Mouse (Mus musculus) cerebellum, adult 2 months (tissue): ENCODE results near the gene Gxylt2. TPM values are rescaled to one million over a fixed set of nuclear protein-coding genes. Genes with fewer than 3 reads are reported as not detected.

Experiments
- DNase-seq, 2 experiments: peaks; one replicate each; pipeline ENCODE4 v3.0.0; 2021
- H3K27ac ChIP-seq: fragments of 200-500 bp; 2 replicates; pipeline ENCODE4 v1.5.1; 2012; ENCODE audit warnings: low read length, control low read depth, inconsistent platforms; ENCODE audit not compliant: insufficient read depth
- H3K27me3 ChIP-seq: fragments of 200-500 bp; 2 replicates; pipeline ENCODE4 v1.6.1; 2012; ENCODE audit warnings: inconsistent platforms, mild to moderate bottlenecking, low read length, moderate library complexity; ENCODE audit not compliant: control insufficient read depth, insufficient read depth
- H3K4me1 ChIP-seq: fragments of 200-500 bp; 2 replicates; pipeline ENCODE4 v1.6.1; 2011; ENCODE audit warnings: low read length; ENCODE audit not compliant: control insufficient read depth, insufficient read depth
- H3K4me3 ChIP-seq: fragments of 200-500 bp; replicated peaks from 2 replicates; pipeline ENCODE3; 2011; ENCODE audit warnings: mild to moderate bottlenecking, low read depth, low read length, control low read depth; ENCODE audit not compliant: insufficient read depth
- CTCF ChIP-seq: fragments of 200-500 bp; IDR thresholded peaks from 2 replicates; pipeline ENCODE4 v1.5.1; 2011; ENCODE audit warnings: low read depth, mild to moderate bottlenecking, control low read depth, low read length, moderate library complexity, borderline replicate concordance; ENCODE audit not compliant: insufficient read depth
- POLR2A ChIP-seq: fragments of 200-500 bp; IDR thresholded peaks from 2 replicates; pipeline ENCODE4 v1.6.1; 2011; ENCODE audit warnings: low read length, control low read depth, borderline replicate concordance; ENCODE audit not compliant: insufficient read depth
- WGBS: fragments of 180-500 bp; shearing (Covaris S2); methylation state at CpG from one replicate; pipeline ENCODE4 v1.1.7; 2018; 5-methylcytosine and 5-hydroxymethylcytosine counted together
- polyA plus RNA-seq: library from polyadenylated mRNA; depleted of rRNA; stranded (reverse); fragments of >200 nt; gene quantifications from 2 replicates; pipeline ENCODE4 v1.2.3, GENCODE M21; 2012

Gene Gxylt2
- polyA plus RNA-seq, 1 experiment = 0.31 TPM

- 96% methylated on average over 9 of the region's 9 CpGs for WGBS
- TF ChIP-seq CTCF = no peak
- TF ChIP-seq POLR2A = no peak
These were observed 102.7 kb downstream of the Gxylt2 start for GRCm38 (mm10) chr6:100807187-100807586.

GRCm38 (mm10) chr6:100807746-100808145 lies 103.2 kb downstream of the Gxylt2 start:
- Histone ChIP-seq H3K27ac (no peak overlapping the region), H3K4me3 (no peak overlapping the region), H3K4me1 (no peaks in the 10 kb centered on the region; the same call in 1 of the 2 replicates), H3K27me3 (no peaks in the 10 kb centered on the region)
- 83% methylated on average over 1 of the region's 1 CpGs for WGBS
- no peak for DNase-seq
- TF ChIP-seq POLR2A (no peak), CTCF (no peak)

More at GRCm38 (mm10) chr6:100807187-100807586, 102.7 kb downstream of the Gxylt2 start:
- H3K4me1 ChIP-seq = peaks cover 4% of the 10 kb centered on the region; the same call in 1 of the 2 replicates
- no peak overlapping the region for H3K27ac ChIP-seq
- no peaks in the 10 kb centered on the region for H3K27me3 ChIP-seq
- no peak overlapping the region for H3K4me3 ChIP-seq
- DNase-seq = no peak

GRCm38 (mm10) chr6:100808221-100808778 lies 103.8 kb downstream of the Gxylt2 start:
- DNase-seq = no peak
- Histone ChIP-seq H3K4me3 (no peak overlapping the region), H3K27ac (no peak overlapping the region), H3K4me1 (no peaks in the 10 kb centered on the region), H3K27me3 (no peaks in the 10 kb centered on the region)
- TF ChIP-seq POLR2A = no peak
- no peak for TF ChIP-seq CTCF
- WGBS = 91% methylated on average over 6 of the region's 6 CpGs

GRCm38 (mm10) chr6:100810117-100810516 lies 105.6 kb downstream of the Gxylt2 start:
- 97% methylated on average over 4 of the region's 4 CpGs for WGBS
- TF ChIP-seq POLR2A = no peak
- TF ChIP-seq CTCF = no peak

GRCm38 (mm10) chr6:100811731-100812130 lies 107.2 kb downstream of the Gxylt2 start:
- TF ChIP-seq CTCF (no peak), POLR2A (no peak)
- Histone ChIP-seq H3K27me3 (no peaks in the 10 kb centered on the region), H3K4me1 (no peaks in the 10 kb centered on the region), H3K4me3 (no peak overlapping the region), H3K27ac (no peak overlapping the region)
- DNase-seq = no peak
- 80% methylated on average over 3 of the region's 3 CpGs for WGBS

More at GRCm38 (mm10) chr6:100810117-100810516, 105.6 kb downstream of the Gxylt2 start:
- no peak overlapping the region for H3K27ac ChIP-seq
- H3K27me3 ChIP-seq = no peaks in the 10 kb centered on the region
- DNase-seq = no peak
- no peak overlapping the region for H3K4me3 ChIP-seq
- H3K4me1 ChIP-seq = no peaks in the 10 kb centered on the region

- 95% methylated on average over 2 of the region's 2 CpGs for WGBS
- no peaks in the 10 kb centered on the region for H3K4me1 ChIP-seq
- TF ChIP-seq POLR2A = no peak
- TF ChIP-seq CTCF = no peak
- no peaks in the 10 kb centered on the region for H3K27me3 ChIP-seq
- no peak overlapping the region for H3K4me3 ChIP-seq
- no peak overlapping the region for H3K27ac ChIP-seq
- no peak for DNase-seq
These were observed 116.8 kb downstream of the Gxylt2 start for GRCm38 (mm10) chr6:100821367-100821766.

- TF ChIP-seq CTCF (no peak), POLR2A (no peak)
- 90% methylated on average over 1 of the region's 1 CpGs for WGBS
- no peak overlapping the region for H3K4me3 ChIP-seq
These were observed 118.8 kb downstream of the Gxylt2 start for GRCm38 (mm10) chr6:100823356-100823755.

GRCm38 (mm10) chr6:100824381-100824965 lies 119.9 kb downstream of the Gxylt2 start:
- H3K4me1 ChIP-seq = no peaks in the 10 kb centered on the region
- TF ChIP-seq POLR2A = no peak
- no peak for TF ChIP-seq CTCF
- no peaks in the 10 kb centered on the region for H3K27me3 ChIP-seq
- 76% methylated on average over 7 of the region's 7 CpGs for WGBS
- no peak overlapping the region for H3K4me3 ChIP-seq
- DNase-seq = no peak
- no peak overlapping the region for H3K27ac ChIP-seq

More at GRCm38 (mm10) chr6:100823356-100823755, 118.8 kb downstream of the Gxylt2 start:
- no peaks in the 10 kb centered on the region for H3K4me1 ChIP-seq
- no peak overlapping the region for H3K27ac ChIP-seq
- H3K27me3 ChIP-seq = no peaks in the 10 kb centered on the region
- no peak for DNase-seq
